Comparison of ENCODE assay signal across 7 mouse cellular contexts in the genomic region with DNA sequence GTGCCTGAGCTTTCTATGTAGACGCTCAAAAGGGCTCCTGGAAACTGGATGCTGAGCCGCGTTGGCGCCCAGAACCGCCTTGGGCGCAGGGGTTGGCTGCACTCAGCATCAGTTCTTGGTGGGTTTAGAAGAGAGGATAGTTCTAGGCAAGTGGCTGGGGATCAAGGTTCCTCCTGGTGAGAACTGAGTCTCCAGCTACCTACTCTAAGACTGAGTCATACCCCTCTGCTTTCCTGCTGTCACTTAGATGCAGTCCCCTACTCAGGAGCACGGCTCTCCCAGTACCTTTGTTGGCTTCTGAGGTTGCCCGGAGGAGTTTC. TPM values are rescaled to one million over a fixed set of nuclear protein-coding genes. Genes with fewer than 3 reads are reported as not detected.
DNase-seq lines count a peak whose midpoint lies in the region; ATAC-seq lines count a peak whose summit lies in the region.

No protein-coding gene starts in this region.

- no peaks in the 10 kb centered on the region for H3K36me3 ChIP-seq in lung, embryonic 16.5 days (ENCODE audit: control insufficient read depth, insufficient read depth, low read length)
- H3K36me3 ChIP-seq in forebrain, embryonic 16.5 days (ENCODE audit: control insufficient read depth, insufficient read depth): no peaks in the 10 kb centered on the region
- no peaks in the 10 kb centered on the region for H3K36me3 ChIP-seq in liver, embryonic 13.5 days
- no peaks in the 10 kb centered on the region for H3K36me3 ChIP-seq in stomach, embryonic 15.5 days

- H3K9ac ChIP-seq in lung, embryonic 16.5 days (ENCODE audit: low read length): no peak overlapping the region
- H3K9ac ChIP-seq in forebrain, embryonic 16.5 days (replicated peaks; ENCODE audit: low read depth, low read length): peak overlapping the region; percentile 28
- no peak overlapping the region for H3K9ac ChIP-seq in liver, embryonic 13.5 days
- no peak overlapping the region for H3K9ac ChIP-seq in stomach, embryonic 15.5 days

- peaks cover 13% of the 10 kb centered on the region for H3K4me1 ChIP-seq in lung, embryonic 16.5 days (replicated peaks; ENCODE audit: control insufficient read depth, insufficient read depth, low read length)
- H3K4me1 ChIP-seq in forebrain, embryonic 16.5 days (replicated peaks; ENCODE audit: control insufficient read depth, insufficient read depth, low read length): peaks cover 16% of the 10 kb centered on the region
- H3K4me1 ChIP-seq in liver, embryonic 13.5 days (replicated peaks): no peaks in the 10 kb centered on the region
- H3K4me1 ChIP-seq in stomach, embryonic 15.5 days: peaks cover 18% of the 10 kb centered on the region

- H3K4me3 ChIP-seq in lung, embryonic 16.5 days (ENCODE audit: low read length): peak overlapping the region; percentile 48
- peak overlapping the region; percentile 32 for H3K4me3 ChIP-seq in forebrain, embryonic 16.5 days (replicated peaks; ENCODE audit: low read length)
- 0 out of 2 replicates have a peak overlapping the region, but pooled peaks have one; percentile 39 for H3K4me3 ChIP-seq in liver, embryonic 13.5 days (replicated peaks)
- peak overlapping the region; percentile 30 for H3K4me3 ChIP-seq in stomach, embryonic 15.5 days (replicated peaks)

- no peaks in the 10 kb centered on the region for H3K9me3 ChIP-seq in lung, embryonic 16.5 days (ENCODE audit: control insufficient read depth, low read length)
- no peaks in the 10 kb centered on the region for H3K9me3 ChIP-seq in forebrain, embryonic 16.5 days (ENCODE audit: control insufficient read depth, low read length)
- no peaks in the 10 kb centered on the region for H3K9me3 ChIP-seq in liver, embryonic 13.5 days (replicated peaks)
- no peaks in the 10 kb centered on the region for H3K9me3 ChIP-seq in stomach, embryonic 15.5 days

- no peak for ATAC-seq in lung, embryonic 16.5 days (ENCODE audit: low read depth)
- 0 out of 2 replicates have a peak, but pooled peaks have one; percentile 2 for ATAC-seq in forebrain, embryonic 16.5 days
- no peak for ATAC-seq in liver, embryonic 13.5 days (ENCODE audit: low read depth)
- ATAC-seq in stomach, embryonic 15.5 days (ENCODE audit: insufficient read depth, low FRiP score, low read depth): no peak
- no peak for ATAC-seq in cerebellum, adult (ENCODE audit: insufficient number of reproducible peaks, low FRiP score, low TSS enrichment)

- peak overlapping the region; percentile 66 for H3K4me2 ChIP-seq in lung, embryonic 16.5 days (ENCODE audit: low read depth, low read length)
- H3K4me2 ChIP-seq in forebrain, embryonic 16.5 days (ENCODE audit: low read length): peak overlapping the region; percentile 62
- H3K4me2 ChIP-seq in liver, embryonic 13.5 days: peak overlapping the region; percentile 56
- peak overlapping the region; percentile 59 for H3K4me2 ChIP-seq in stomach, embryonic 15.5 days

- H3K27ac ChIP-seq in lung, embryonic 16.5 days (ENCODE audit: low read length): no peak overlapping the region
- H3K27ac ChIP-seq in forebrain, embryonic 16.5 days (ENCODE audit: low read length): no peak overlapping the region
- H3K27ac ChIP-seq in liver, embryonic 13.5 days: no peak overlapping the region
- no peak overlapping the region for H3K27ac ChIP-seq in stomach, embryonic 15.5 days

- DNase-seq in lung, adult 18-20 months: no peak
- no peak for DNase-seq in liver, embryonic 13.5 days
- no peak for DNase-seq in left cerebral cortex, adult 11 months (ENCODE audit: low spot score)

- WGBS in lung, embryonic 16.5 days: 7% methylated on average over 8 of the region's 8 CpGs
- under 1% methylated on average over 8 of the region's 8 CpGs for WGBS in forebrain, embryonic 16.5 days
- WGBS in liver, embryonic 13.5 days (ENCODE audit: insufficient replicate concordance): 9% methylated on average over 8 of the region's 8 CpGs
- 6% methylated on average over 8 of the region's 8 CpGs for WGBS in stomach, embryonic 15.5 days

- H3K27me3 ChIP-seq in lung, embryonic 16.5 days (ENCODE audit: control insufficient read depth, insufficient read depth, low read depth, low read length): peaks cover 44% of the 10 kb centered on the region
- peaks cover 38% of the 10 kb centered on the region for H3K27me3 ChIP-seq in forebrain, embryonic 16.5 days (replicated peaks; ENCODE audit: control insufficient read depth, insufficient read depth, low read length)
- H3K27me3 ChIP-seq in liver, embryonic 13.5 days: peaks cover 41% of the 10 kb centered on the region
- H3K27me3 ChIP-seq in stomach, embryonic 15.5 days (replicated peaks): peaks cover 39% of the 10 kb centered on the region

RNA-seq across cellular contexts. Expression of a gene that starts 0.5 kb away (rescaled TPM):
- 0.04 and 0.13 TPM in 2 replicates for polyA plus RNA-seq in lung, embryonic 16.5 days (2015; fragmentation: Nextera tagmentation; extraction: Ambion mirVana)
- polyA plus RNA-seq in forebrain, embryonic 16.5 days (2015; fragmentation: Nextera tagmentation; extraction: Ambion mirVana): 2.0 and 2.8 TPM in 2 replicates
- 0.09 TPM in 1 of 2 replicates, not detected in the other for polyA plus RNA-seq in liver, embryonic 13.5 days (2015; fragmentation: Nextera tagmentation; extraction: Ambion mirVana)
- 0.03 TPM in 1 of 2 replicates, not detected in the other for polyA plus RNA-seq in stomach, embryonic 15.5 days (2015; fragmentation: Nextera tagmentation; extraction: Ambion mirVana)

RNA-seq across cellular contexts. Expression of a gene that starts 27.3 kb away (rescaled TPM):
- 4.6 and 5.4 TPM in 2 replicates for polyA plus RNA-seq in lung, embryonic 16.5 days (2015; fragmentation: Nextera tagmentation; extraction: Ambion mirVana)
- polyA plus RNA-seq in forebrain, embryonic 16.5 days (2015; fragmentation: Nextera tagmentation; extraction: Ambion mirVana): 0.84 and 1.1 TPM in 2 replicates
- polyA plus RNA-seq in liver, embryonic 13.5 days (2015; fragmentation: Nextera tagmentation; extraction: Ambion mirVana): 0.20 and 0.34 TPM in 2 replicates
- polyA plus RNA-seq in stomach, embryonic 15.5 days (2015; fragmentation: Nextera tagmentation; extraction: Ambion mirVana): 2.3 and 2.5 TPM in 2 replicates

RNA-seq across cellular contexts. Expression of a gene that starts 36.8 kb away (rescaled TPM):
- polyA plus RNA-seq in lung, embryonic 16.5 days (2015; fragmentation: Nextera tagmentation; extraction: Ambion mirVana): not detected in 2 replicates
- polyA plus RNA-seq in forebrain, embryonic 16.5 days (2015; fragmentation: Nextera tagmentation; extraction: Ambion mirVana): 0.06 TPM in 1 of 2 replicates, not detected in the other
- 0.05 TPM in 1 of 2 replicates, not detected in the other for polyA plus RNA-seq in liver, embryonic 13.5 days (2015; fragmentation: Nextera tagmentation; extraction: Ambion mirVana)
- 0.05 TPM in 1 of 2 replicates, not detected in the other for polyA plus RNA-seq in stomach, embryonic 15.5 days (2015; fragmentation: Nextera tagmentation; extraction: Ambion mirVana)

RNA-seq across cellular contexts. Expression of a gene that starts 55.8 kb away (rescaled TPM):
- 14.4 and 15.8 TPM in 2 replicates for polyA plus RNA-seq in lung, embryonic 16.5 days (2015; fragmentation: Nextera tagmentation; extraction: Ambion mirVana)
- polyA plus RNA-seq in forebrain, embryonic 16.5 days (2015; fragmentation: Nextera tagmentation; extraction: Ambion mirVana): 8.2 and 8.5 TPM in 2 replicates
- polyA plus RNA-seq in liver, embryonic 13.5 days (2015; fragmentation: Nextera tagmentation; extraction: Ambion mirVana): 14.0 and 16.3 TPM in 2 replicates
- 15.4 and 21.6 TPM in 2 replicates for polyA plus RNA-seq in stomach, embryonic 15.5 days (2015; fragmentation: Nextera tagmentation; extraction: Ambion mirVana)
